Mouse (Mus musculus) small intestine, adult 2 months (tissue): ENCODE results near the gene Adamts8. TPM values are rescaled to one million over a fixed set of nuclear protein-coding genes. Genes with fewer than 3 reads are reported as not detected.
A peak's percentile ranks its signal among the peaks of the same experiment; 100 is the strongest.

Source experiments
- H3K27ac ChIP-seq: fragments of 200-500 bp; 2 replicates; pipeline ENCODE4 v1.5.1; 2012; ENCODE audit warnings: low read depth, low read length, control low read depth, inconsistent platforms; ENCODE audit not compliant: insufficient read depth
- H3K27me3 ChIP-seq: fragments of 200-500 bp; 2 replicates; pipeline ENCODE4 v1.6.1; 2012; ENCODE audit warnings: mild to moderate bottlenecking, moderate library complexity, low read length, inconsistent platforms; ENCODE audit not compliant: control insufficient read depth, insufficient read depth
- H3K36me3 ChIP-seq: fragments of 200-500 bp; 2 replicates; pipeline ENCODE4 v1.6.1; 2012; ENCODE audit warnings: mild to moderate bottlenecking, low read length, control low read depth, inconsistent platforms; ENCODE audit not compliant: control insufficient read depth, insufficient read depth
- H3K4me1 ChIP-seq: fragments of 200-500 bp; 2 replicates; pipeline ENCODE4 v1.6.1; 2012; ENCODE audit warnings: low read length, inconsistent platforms, mixed read lengths; ENCODE audit not compliant: control insufficient read depth, insufficient read depth, insufficient read length
- H3K4me3 ChIP-seq: fragments of 200-500 bp; 2 replicates; pipeline ENCODE4 v1.5.1; 2012; ENCODE audit warnings: low read depth, mild to moderate bottlenecking, control low read depth, inconsistent platforms, low read length, moderate library complexity
- CTCF ChIP-seq: fragments of 200-500 bp; IDR thresholded peaks from 2 replicates; pipeline ENCODE4 v1.5.1; 2012; ENCODE audit warnings: low read depth, mild to moderate bottlenecking, control low read depth, inconsistent platforms, low read length, moderate library complexity, mixed read lengths; ENCODE audit not compliant: insufficient replicate concordance, insufficient read length; ENCODE audit errors: extremely low read depth
- POLR2A ChIP-seq: fragments of 200-500 bp; IDR thresholded peaks from 2 replicates; pipeline ENCODE4 v1.6.1; 2012; ENCODE audit warnings: low read depth, mild to moderate bottlenecking, control low read depth, inconsistent platforms, low read length, moderate library complexity
- WGBS: fragments of 180-500 bp; shearing (Covaris S2); methylation state at CpG from one replicate; pipeline ENCODE4 v1.1.7; 2018; 5-methylcytosine and 5-hydroxymethylcytosine counted together
- polyA plus RNA-seq: library from polyadenylated mRNA; depleted of rRNA; stranded (reverse); fragments of >200 nt; gene quantifications from 2 replicates; pipeline ENCODE4 v1.2.3, GENCODE M21; 2012

The Adamts8 gene
- polyA plus RNA-seq, 1 experiment: 0.74 TPM

GRCm38 (mm10) chr9:30914241-30914640, 28.1 kb upstream of the Adamts8 start:
- no peaks in the 10 kb centered on the region for H3K27me3 ChIP-seq
- H3K27ac ChIP-seq: no peak overlapping the region
- H3K4me3 ChIP-seq: no peak overlapping the region
- peaks cover 4% of the 10 kb centered on the region for H3K4me1 ChIP-seq
- TF ChIP-seq POLR2A (no peak), CTCF (no peak)
- peaks cover 10% of the 10 kb centered on the region for H3K36me3 ChIP-seq
- WGBS: 69% methylated on average over 2 of the region's 2 CpGs

- H3K36me3 ChIP-seq: peaks cover 2% of the 10 kb centered on the region; the same call in 1 of the 2 replicates
- no peak overlapping the region for H3K27ac ChIP-seq
- 88% methylated on average over 6 of the region's 6 CpGs for WGBS
- H3K4me1 ChIP-seq: peaks cover 11% of the 10 kb centered on the region
- no peak for TF ChIP-seq CTCF
- no peak for TF ChIP-seq POLR2A
- H3K4me3 ChIP-seq: no peak overlapping the region
- H3K27me3 ChIP-seq: no peaks in the 10 kb centered on the region
These were observed 25.9 kb upstream of the Adamts8 start for GRCm38 (mm10) chr9:30916266-30916968.

- Histone ChIP-seq H3K27ac (peak overlapping the region; percentile 11; the same call in 1 of the 2 replicates), H3K36me3 (no peaks in the 10 kb centered on the region), H3K27me3 (no peaks in the 10 kb centered on the region), H3K4me3 (no peak overlapping the region), H3K4me1 (peaks cover 11% of the 10 kb centered on the region)
- TF ChIP-seq CTCF (no peak), POLR2A (no peak)
- WGBS: 61% methylated on average over 12 of the region's 12 CpGs
These were observed 23.7 kb upstream of the Adamts8 start for GRCm38 (mm10) chr9:30918466-30919356.

- H3K4me1 ChIP-seq: peaks cover 11% of the 10 kb centered on the region
- no peaks in the 10 kb centered on the region for H3K27me3 ChIP-seq
- 59% methylated on average over 9 of the region's 9 CpGs for WGBS
- no peak for TF ChIP-seq CTCF
- no peak for TF ChIP-seq POLR2A
- peak overlapping the region; percentile 11; the same call in 1 of the 2 replicates for H3K27ac ChIP-seq
- H3K36me3 ChIP-seq: no peaks in the 10 kb centered on the region
- H3K4me3 ChIP-seq: no peak overlapping the region
These were observed 22.7 kb upstream of the Adamts8 start for GRCm38 (mm10) chr9:30919686-30920085.

- Histone ChIP-seq H3K27me3 (no peaks in the 10 kb centered on the region), H3K36me3 (no peaks in the 10 kb centered on the region), H3K4me1 (peaks cover 11% of the 10 kb centered on the region), H3K27ac (no peak overlapping the region), H3K4me3 (peak overlapping the region; percentile 17; the same call in 1 of the 2 replicates)
- TF ChIP-seq POLR2A: no peak
- TF ChIP-seq CTCF: peak; percentile 59; the same call in 1 of the 2 replicates
- 10% methylated on average over 6 of the region's 6 CpGs for WGBS
These were observed 21.6 kb upstream of the Adamts8 start for GRCm38 (mm10) chr9:30920736-30921135.

GRCm38 (mm10) chr9:30921261-30922103, 20.9 kb upstream of the Adamts8 start:
- Histone ChIP-seq H3K4me1 (peaks cover 11% of the 10 kb centered on the region), H3K4me3 (peak overlapping the region; percentile 66), H3K27me3 (no peaks in the 10 kb centered on the region), H3K27ac (0 out of 2 replicates have a peak overlapping the region, but pooled peaks have one; percentile 13), H3K36me3 (no peaks in the 10 kb centered on the region)
- WGBS: 5% methylated on average over 56 of the region's 56 CpGs
- TF ChIP-seq POLR2A: no peak
- TF ChIP-seq CTCF: no peak
